Mouse (Mus musculus): ENCODE measurements at regions not wholly inside any gene's neighbourhood (a gene's known extent, or its start where the extent isn't known, plus 50 kb on each side); places are given as distances from the start of the nearest gene placed in this dataset.
A peak's percentile ranks its signal among the peaks of the same experiment; 100 is the strongest.

- no peak for DNase-seq (ENCODE audit: extremely low spot score in 1 of 2, low spot score in 1 of 2)
Measured at GRCm38 (mm10) chr2:18617520-18617919, 54.7 kb upstream of the Commd3 start.

GRCm38 (mm10) chr2:18609868-18610185 is 62.4 kb upstream of the Commd3 start:
- DNase-seq (ENCODE audit: extremely low spot score in 1 of 2, low spot score in 1 of 2) = no peak

GRCm38 (mm10) chr2:18609075-18609867 is 62.9 kb upstream of the Commd3 start:
- peak in 1 of 2 experiments; percentile 4 for DNase-seq (ENCODE audit: extremely low spot score in 1 of 2, low spot score in 1 of 2)

GRCm38 (mm10) chr2:18608260-18609074 is 63.7 kb upstream of the Commd3 start:
- DNase-seq (ENCODE audit: extremely low spot score in 1 of 2, low spot score in 1 of 2) = peak in 1 of 2 experiments; percentile 17

- no peak for DNase-seq (ENCODE audit: extremely low spot score in 1 of 2, low spot score in 1 of 2)
Measured at GRCm38 (mm10) chr2:18607586-18608259, 64.5 kb upstream of the Commd3 start.

- peak in 1 of 2 experiments; percentile 6 for DNase-seq (ENCODE audit: extremely low spot score in 1 of 2, low spot score in 1 of 2)
Measured at GRCm38 (mm10) chr2:18607088-18607487, 65.1 kb upstream of the Commd3 start.

GRCm38 (mm10) chr2:18592221-18592620 is 80.0 kb upstream of the Commd3 start:
- DNase-seq (ENCODE audit: extremely low spot score in 1 of 2, low spot score in 1 of 2) = no peak

GRCm38 (mm10) chr2:18588232-18588631 is 84.0 kb upstream of the Commd3 start:
- no peak for DNase-seq (ENCODE audit: extremely low spot score in 1 of 2, low spot score in 1 of 2)

- no peak for DNase-seq (ENCODE audit: extremely low spot score in 1 of 2, low spot score in 1 of 2)
Measured at GRCm38 (mm10) chr2:18587746-18588231, 84.4 kb upstream of the Commd3 start.

GRCm38 (mm10) chr2:18586925-18587724 is 85.1 kb upstream of the Commd3 start:
- peak; percentile 72 to 97 for DNase-seq (ENCODE audit: extremely low spot score in 1 of 2, low spot score in 1 of 2)

GRCm38 (mm10) chr2:18585564-18586336 is 86.4 kb upstream of the Commd3 start:
- no peak for DNase-seq (ENCODE audit: extremely low spot score in 1 of 2, low spot score in 1 of 2)

GRCm38 (mm10) chr2:18558133-18558532 is 114.1 kb upstream of the Commd3 start:
- no peak for DNase-seq (ENCODE audit: extremely low spot score in 1 of 2, low spot score in 1 of 2)

- no peak for DNase-seq (ENCODE audit: extremely low spot score in 1 of 2, low spot score in 1 of 2)
Measured at GRCm38 (mm10) chr2:18547964-18548643, 124.1 kb upstream of the Commd3 start.

- DNase-seq (ENCODE audit: extremely low spot score in 1 of 2, low spot score in 1 of 2) = no peak
Measured at GRCm38 (mm10) chr2:18524387-18524786, 131.8 kb upstream of the Dnajc1 start.

GRCm38 (mm10) chr2:18523911-18524310 is 131.3 kb upstream of the Dnajc1 start:
- no peak for DNase-seq (ENCODE audit: extremely low spot score in 1 of 2, low spot score in 1 of 2)

- no peak for DNase-seq (ENCODE audit: extremely low spot score in 1 of 2, low spot score in 1 of 2)
Measured at GRCm38 (mm10) chr2:18513435-18513834, 120.8 kb upstream of the Dnajc1 start.

GRCm38 (mm10) chr2:18509317-18509716 is 116.7 kb upstream of the Dnajc1 start:
- no peak for DNase-seq (ENCODE audit: extremely low spot score in 1 of 2, low spot score in 1 of 2)

GRCm38 (mm10) chr2:18473361-18473771 is 80.7 kb upstream of the Dnajc1 start:
- DNase-seq (ENCODE audit: extremely low spot score in 1 of 2, low spot score in 1 of 2) = peak; percentile 57 to 63

GRCm38 (mm10) chr2:18460901-18461300 is 68.3 kb upstream of the Dnajc1 start:
- no peak for DNase-seq (ENCODE audit: extremely low spot score in 1 of 2, low spot score in 1 of 2)

Data from frontal cortex, adult 2 months (tissue).